Mouse (Mus musculus) heart, embryonic 10.5 days (tissue): ENCODE results near the gene Olfr346. TPM values are rescaled to one million over a fixed set of nuclear protein-coding genes. Genes with fewer than 3 reads are reported as not detected.

Experiments
- DNase-seq: peaks from one replicate; pipeline ENCODE4 v3.0.0-alpha.2; 2017; ENCODE audit warnings: low spot score
- H3K27ac ChIP-seq: fragments of 300-500 bp; sonication (generic); 2 replicates; pipeline ENCODE4 v1.5.1; 2016; ENCODE audit warnings: mild to moderate bottlenecking
- H3K27me3 ChIP-seq: fragments of 300-500 bp; sonication (generic); 2 replicates; pipeline ENCODE4 v1.6.1; 2016; ENCODE audit warnings: mild to moderate bottlenecking; ENCODE audit not compliant: poor library complexity, insufficient read depth, severe bottlenecking
- H3K36me3 ChIP-seq: fragments of 300-500 bp; sonication (generic); 2 replicates; pipeline ENCODE4 v1.6.1; 2016; ENCODE audit warnings: mild to moderate bottlenecking, moderate library complexity
- H3K4me1 ChIP-seq: fragments of 300-500 bp; sonication (generic); 2 replicates; pipeline ENCODE4 v1.6.1; 2016; ENCODE audit warnings: mild to moderate bottlenecking
- H3K4me3 ChIP-seq: fragments of 300-500 bp; sonication (generic); 2 replicates; pipeline ENCODE4 v1.5.1; 2016; ENCODE audit warnings: mild to moderate bottlenecking, moderate library complexity
- H3K9me3 ChIP-seq: fragments of 300-500 bp; sonication (generic); 2 replicates; pipeline ENCODE4 v1.6.1; 2016; ENCODE audit warnings: mild to moderate bottlenecking, moderate library complexity
- WGBS: fragments of 180-500 bp; shearing (Covaris S2); methylation state at CpG from one replicate; pipeline ENCODE4 v1.1.7; 2016; 5-methylcytosine and 5-hydroxymethylcytosine counted together
- polyA plus RNA-seq: library from polyadenylated mRNA; unstranded; fragments of >200 nt; fragmentation: Nextera tagmentation; extraction: Ambion mirVana; gene quantifications from 2 replicates; pipeline ENCODE4 v1.2.1, GENCODE M21; 2016

The Olfr346 gene
- not detected in 2 replicates for polyA plus RNA-seq

DNA sequence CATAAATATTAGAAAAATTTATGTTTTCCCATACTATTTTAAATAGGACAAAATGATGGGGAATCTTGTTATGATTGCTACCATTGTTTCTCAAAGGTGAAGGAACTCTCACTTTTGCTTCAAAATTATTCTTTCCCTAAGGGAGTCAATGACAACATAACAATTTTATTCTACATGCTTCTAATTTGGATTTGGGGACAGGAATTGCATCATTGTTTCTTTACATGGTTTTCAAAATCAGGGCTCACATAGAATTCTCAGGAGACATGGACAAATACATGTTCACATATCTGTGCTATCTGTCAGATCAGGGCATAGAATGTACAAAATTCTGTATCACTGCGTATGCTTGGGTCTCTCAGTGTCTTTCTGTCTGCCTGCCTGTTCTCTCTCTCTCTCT, at the start of gene Olfr346:
Gene Olfr346 (plus strand): TSS at position 301 of the 400 bp plus-strand sequence.
- no peak for DNase-seq
- whole genome bisulfite sequencing: 95% methylated on average over 1 of the region's 1 CpGs
- Histone ChIP-seq H3K27ac (no peak within 1 kb of the TSS), H3K27me3 (no peaks in the 10 kb centered on the region), H3K36me3 (no peaks in the 10 kb centered on the region), H3K4me1 (no peaks in the 10 kb centered on the region), H3K9me3 (peaks cover 7% of the 10 kb centered on the region), H3K4me3 (no peak within 1 kb of the TSS)

DNA sequence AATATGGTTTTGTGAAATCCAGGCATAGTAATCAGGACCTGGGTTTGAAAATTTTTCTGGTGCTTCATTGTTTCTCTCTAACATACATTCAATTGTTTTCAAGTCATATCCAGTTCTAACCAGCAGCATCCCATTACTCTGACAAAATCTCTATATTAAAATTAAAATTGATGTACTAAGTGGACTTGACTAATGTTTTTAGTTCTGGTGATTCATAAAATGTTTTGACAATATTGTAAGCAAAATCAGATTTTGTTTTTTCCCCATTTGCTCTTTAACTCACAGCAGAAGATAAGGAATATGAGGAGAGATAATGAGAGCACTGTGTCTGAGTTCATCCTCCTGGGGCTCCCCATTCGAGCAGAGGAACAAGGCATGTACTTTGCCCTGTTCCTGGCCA, 45.8 kb upstream of the Olfr346 start, which contains the start of gene Olfr345:
Gene Olfr345 (plus strand): TSS at position 301 of the 400 bp plus-strand sequence.
- 71% methylated on average over 1 of the region's 1 CpGs for WGBS

DNA sequence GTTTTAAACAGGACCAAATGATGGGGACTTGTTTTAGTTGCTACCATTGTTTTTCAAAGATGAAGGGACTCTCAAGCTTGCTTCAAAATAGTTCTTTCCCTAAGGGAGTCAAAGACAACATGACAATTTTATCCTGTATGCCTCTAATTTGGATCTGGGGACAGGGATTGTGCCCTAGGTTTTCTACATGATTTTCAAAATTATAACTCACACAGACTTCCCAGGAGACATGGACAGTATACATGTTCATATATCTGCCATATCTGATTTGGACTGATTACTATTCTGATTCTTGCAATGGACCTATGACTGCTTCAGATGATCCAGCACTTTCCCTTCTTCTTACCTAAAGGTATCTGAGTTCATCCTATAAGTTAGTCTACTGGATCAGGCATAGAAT, 46.0 kb downstream of the Olfr346 start, which contains the start of gene Olfr347:
Gene Olfr347 (plus strand): TSS at position 301 of the 400 bp plus-strand sequence.
- Histone ChIP-seq H3K4me3 (no peak within 1 kb of the TSS), H3K27me3 (no peaks in the 10 kb centered on the region), H3K4me1 (no peaks in the 10 kb centered on the region), H3K36me3 (no peaks in the 10 kb centered on the region), H3K9me3 (peaks cover 3% of the 10 kb centered on the region), H3K27ac (no peak within 1 kb of the TSS)
- no peak for DNase-seq

More for the DNA sequence above, 45.8 kb upstream of the Olfr346 start, which contains the start of gene Olfr345:
- Histone ChIP-seq H3K27me3 (no peaks in the 10 kb centered on the region), H3K36me3 (no peaks in the 10 kb centered on the region), H3K27ac (no peak within 1 kb of the TSS), H3K4me1 (no peaks in the 10 kb centered on the region), H3K4me3 (no peak within 1 kb of the TSS), H3K9me3 (peaks cover 6% of the 10 kb centered on the region; the same call in 1 of the 2 replicates)
- no peak for DNase-seq

DNA sequence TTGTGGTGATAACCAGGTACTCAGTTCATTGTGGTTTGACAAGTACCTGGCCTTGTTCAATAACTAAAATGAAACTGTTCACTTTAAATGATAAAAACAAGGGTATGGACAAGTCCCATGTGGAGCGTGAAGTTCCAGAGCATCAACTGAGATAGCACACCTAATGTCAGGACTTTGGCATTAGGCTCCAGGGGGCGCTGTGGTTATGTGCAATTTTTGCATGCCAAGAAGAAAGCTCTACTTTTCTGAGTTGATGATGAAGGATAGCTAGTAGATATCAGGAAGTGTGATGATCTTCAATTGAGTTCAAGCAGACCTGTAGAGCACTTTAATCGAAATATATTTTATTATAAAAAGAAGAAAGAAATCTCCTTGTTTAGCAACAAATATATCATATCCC, 50.6 kb downstream of the Olfr346 start:
- Histone ChIP-seq H3K27ac (no peak overlapping the region), H3K27me3 (no peaks in the 10 kb centered on the region), H3K9me3 (no peaks in the 10 kb centered on the region), H3K36me3 (no peaks in the 10 kb centered on the region), H3K4me1 (no peaks in the 10 kb centered on the region), H3K4me3 (no peak overlapping the region)
- 54% methylated on average over 3 of the region's 3 CpGs for WGBS
- no peak for DNase-seq

Other genes with a start within 250 kb of the Olfr346 start
- gene Olfr340, start 233.2 kb upstream of the Olfr346 start, polyA plus RNA-seq: not detected in 2 replicates
- gene Olfr341, start 203.3 kb upstream of the Olfr346 start, polyA plus RNA-seq: not detected in 2 replicates
- not detected in 2 replicates for gene Olfr342, start 160.8 kb upstream of the Olfr346 start, polyA plus RNA-seq
- not detected in 2 replicates for gene Olfr344, start 119.1 kb upstream of the Olfr346 start, polyA plus RNA-seq
- not detected in 2 replicates for gene Olfr345, start 45.7 kb upstream of the Olfr346 start, polyA plus RNA-seq
- gene Olfr347, start 46.1 kb downstream of the Olfr346 start, polyA plus RNA-seq: not detected in 2 replicates
- gene Olfr348, start 98.5 kb downstream of the Olfr346 start, polyA plus RNA-seq: not detected in 2 replicates
- gene Olfr50, start 104.8 kb downstream of the Olfr346 start, polyA plus RNA-seq: not detected in 2 replicates
- gene Olfr3, start 131.2 kb downstream of the Olfr346 start, polyA plus RNA-seq: not detected in 2 replicates
- gene Olfr350, start 160.5 kb downstream of the Olfr346 start, polyA plus RNA-seq: not detected in 2 replicates
- not detected in 2 replicates for gene Olfr351, start 176.9 kb downstream of the Olfr346 start, polyA plus RNA-seq
- not detected in 2 replicates for gene Olfr352, start 182.7 kb downstream of the Olfr346 start, polyA plus RNA-seq
- not detected in 2 replicates for gene Olfr353, start 207.1 kb downstream of the Olfr346 start, polyA plus RNA-seq
- not detected in 2 replicates for gene Olfr354, start 219.9 kb downstream of the Olfr346 start, polyA plus RNA-seq
- gene Olfr355, start 243.1 kb downstream of the Olfr346 start, polyA plus RNA-seq: not detected in 2 replicates